Mouse (Mus musculus) mesoderm, embryonic 11.5 days (tissue): Measurements from ENCODE around the gene Aatk.

Experiments used
- DNase-seq: peaks from one replicate; pipeline ENCODE4 v3.0.0-alpha.2; 2012; ENCODE audit warnings: low read depth, low spot score

The Aatk gene

DNA sequence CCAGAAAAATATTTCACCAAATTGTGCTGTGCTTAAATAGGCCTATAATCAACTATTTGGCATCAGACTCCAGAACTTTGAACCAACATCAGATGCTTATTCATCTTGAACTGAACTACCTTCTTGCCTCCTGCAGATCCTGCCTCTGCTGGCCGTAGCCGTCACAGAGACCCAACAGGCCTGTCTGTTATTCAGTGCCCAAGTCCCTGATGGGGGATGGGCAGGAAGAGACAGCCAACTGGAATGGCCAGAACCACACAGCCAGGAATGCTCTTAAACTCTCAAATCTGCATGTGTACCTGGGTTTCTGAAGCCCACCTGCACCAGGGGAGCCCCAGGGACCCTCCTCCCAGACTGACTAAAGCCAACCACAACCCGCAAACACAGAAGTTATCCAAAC, 20.0 kb downstream of the Aatk start:
- DNase-seq = no peak

DNA sequence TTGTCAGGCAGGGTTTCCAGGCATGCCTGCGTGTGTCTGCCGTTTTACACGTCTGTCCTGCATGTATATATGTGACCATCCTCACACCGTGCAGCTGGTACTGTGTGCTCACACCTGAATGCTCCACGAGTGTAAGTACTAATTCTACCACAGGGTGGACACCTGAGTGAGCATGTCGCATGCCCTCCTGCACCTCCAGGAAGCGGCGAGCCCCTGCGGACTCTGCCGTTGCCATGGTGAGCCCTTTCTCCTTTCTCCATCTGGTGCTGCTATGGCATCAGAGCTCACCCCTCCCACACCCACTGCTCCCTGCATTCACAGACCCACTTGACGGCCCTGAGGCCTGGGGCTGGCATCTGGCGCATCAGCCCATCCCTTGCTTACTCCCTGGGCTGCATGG, 24.1 kb downstream of the Aatk start:
- DNase-seq = no peak

DNA sequence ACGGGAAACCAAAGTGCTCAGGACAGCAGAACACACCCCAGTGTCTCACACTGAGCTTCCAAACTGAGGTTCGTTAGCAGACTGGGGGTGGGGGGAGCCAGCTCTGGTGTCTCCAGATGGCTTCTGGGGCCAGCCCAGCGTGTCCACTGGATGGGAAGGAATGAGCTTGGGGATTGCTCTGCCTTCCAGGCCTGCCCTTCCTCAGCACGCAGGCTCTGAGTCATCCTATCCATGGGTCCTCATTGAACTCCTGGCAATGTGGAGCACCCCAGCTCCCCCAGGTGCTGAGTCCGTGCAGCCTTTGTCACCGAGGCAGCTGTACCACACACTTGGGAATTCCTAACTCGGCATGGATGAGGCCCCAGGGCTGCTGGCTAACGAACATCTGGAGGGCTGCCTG, 24.8 kb downstream of the Aatk start:
- DNase-seq = no peak

DNA sequence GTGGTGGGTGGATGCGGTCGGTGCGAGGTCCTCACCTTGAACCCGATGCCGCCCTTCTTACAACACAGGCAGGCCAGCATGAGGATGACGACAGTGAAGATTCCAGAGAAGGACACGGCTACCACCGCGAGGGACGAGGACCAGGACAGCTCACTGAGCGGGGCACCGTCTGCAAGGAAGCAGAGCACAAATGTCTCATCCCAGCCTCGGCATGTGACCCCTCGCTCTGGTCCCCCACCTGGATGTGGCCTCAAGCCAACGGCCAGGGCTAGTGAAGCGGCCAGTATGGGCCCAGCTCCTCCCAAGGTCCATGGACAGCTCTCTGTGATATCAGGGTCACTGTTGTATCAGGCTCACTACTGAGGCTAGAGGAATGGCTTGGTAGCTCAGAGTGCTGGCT, 25.6 kb downstream of the Aatk start:
- DNase-seq = no peak

DNA sequence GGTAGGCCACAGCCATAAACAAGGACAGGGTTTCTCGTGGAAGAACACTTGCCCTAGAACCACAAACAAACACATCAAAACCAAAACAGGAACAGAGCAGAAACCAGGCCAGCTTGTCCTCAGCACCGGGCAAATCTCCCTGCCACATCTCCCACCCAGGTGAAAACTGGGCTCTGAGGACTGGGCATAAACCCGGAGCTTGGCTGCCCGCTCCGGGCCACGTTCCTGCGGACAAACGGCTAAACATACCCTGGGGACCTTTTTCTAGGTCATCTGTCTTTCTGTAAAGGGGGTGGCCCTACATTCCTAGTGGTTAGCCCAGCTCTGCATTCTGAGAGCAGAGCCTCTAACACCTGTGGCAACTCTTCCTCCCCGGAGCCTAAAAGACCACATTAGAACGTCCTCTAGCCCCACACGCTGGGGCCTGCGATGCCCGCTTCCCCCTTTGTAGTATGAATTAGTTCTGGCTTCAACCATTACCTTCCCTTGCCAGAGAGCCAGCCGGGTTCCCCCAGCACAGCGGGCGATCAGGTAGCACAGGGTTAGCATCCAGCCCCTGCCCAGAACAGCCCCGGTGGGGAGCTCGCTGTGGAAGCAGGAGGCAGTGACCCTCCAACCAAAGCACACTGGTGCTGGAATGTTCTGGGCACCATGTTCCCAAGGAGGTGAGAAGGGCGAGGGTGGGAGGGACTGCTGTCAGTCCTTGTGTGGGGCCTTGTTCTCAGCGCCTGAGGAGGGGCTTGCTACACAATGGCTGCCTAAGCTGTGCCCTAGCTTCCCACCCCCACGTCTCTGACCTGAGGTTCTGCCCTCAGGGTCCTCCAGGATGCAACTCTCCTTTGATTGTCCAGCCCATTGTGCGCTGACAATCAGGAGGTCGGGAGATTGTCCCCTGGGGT, 27.2 kb downstream of the Aatk start:
- DNase-seq = no peak

DNA sequence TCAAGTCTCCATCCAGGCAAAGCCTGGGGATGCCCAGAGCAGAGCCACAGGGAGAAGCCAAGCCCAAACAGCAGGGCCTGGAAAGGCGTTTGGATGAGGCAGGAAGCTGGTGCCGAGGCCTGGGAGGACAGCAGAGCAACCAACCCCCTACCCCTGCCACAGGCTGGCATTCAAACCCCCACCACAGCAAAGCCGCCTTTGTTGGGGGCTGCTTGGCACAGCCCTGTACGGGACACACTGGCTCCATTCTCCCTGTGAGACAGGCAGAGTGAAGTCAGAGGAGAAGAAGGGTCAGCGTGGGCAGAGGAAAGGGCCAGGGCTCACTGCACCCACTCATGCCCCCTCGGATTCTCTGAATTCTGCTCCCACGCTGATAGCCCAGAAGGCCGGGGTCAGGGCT, 30.0 kb downstream of the Aatk start:
- no peak for DNase-seq

DNA sequence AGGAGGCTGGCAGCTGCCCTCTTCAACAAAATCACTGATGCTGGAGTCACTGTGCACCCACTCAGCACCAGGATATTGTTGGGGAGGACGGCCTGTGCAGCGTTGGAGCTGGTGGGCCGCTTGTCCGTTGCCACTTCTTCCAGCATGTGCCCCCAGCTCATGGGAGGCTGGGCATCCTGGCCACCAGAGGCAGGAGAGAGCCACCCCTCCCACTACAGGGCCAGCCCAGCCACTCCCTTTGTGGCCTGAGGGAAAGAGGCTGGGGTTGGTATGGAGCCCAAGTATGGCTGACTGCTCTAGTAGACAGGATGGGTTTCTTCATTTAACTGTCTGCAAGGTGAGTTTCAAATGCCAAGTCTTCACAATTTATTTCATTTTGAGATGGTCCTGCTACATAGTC, 32.2 kb downstream of the Aatk start:
- DNase-seq = no peak

DNA sequence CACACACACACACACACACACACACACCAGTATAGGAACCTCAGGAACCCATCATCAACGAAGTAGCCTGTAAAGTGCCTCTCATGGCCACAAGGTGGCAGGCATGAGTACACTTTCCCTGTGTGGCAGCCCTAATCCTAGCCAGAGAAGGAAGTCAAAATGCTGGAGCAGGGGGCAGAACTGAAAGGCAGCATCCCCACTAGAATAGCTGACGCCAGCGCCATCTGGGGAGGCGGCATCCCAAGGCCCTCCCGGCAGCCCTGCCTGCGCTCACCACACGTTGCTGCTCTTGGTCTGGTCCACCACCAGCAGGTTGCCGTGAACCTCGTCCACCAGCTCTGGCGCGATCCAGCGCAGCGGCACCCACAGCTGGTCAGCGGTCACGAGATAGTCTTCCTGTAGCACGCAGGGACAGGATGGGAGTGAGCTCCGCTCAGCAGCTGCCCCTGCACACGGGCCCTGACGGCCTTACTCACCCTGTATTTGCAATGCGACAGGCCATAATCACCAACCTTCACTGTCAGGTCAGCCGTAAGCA, 33.7 kb downstream of the Aatk start:
- peak; percentile 93 for DNase-seq

DNA sequence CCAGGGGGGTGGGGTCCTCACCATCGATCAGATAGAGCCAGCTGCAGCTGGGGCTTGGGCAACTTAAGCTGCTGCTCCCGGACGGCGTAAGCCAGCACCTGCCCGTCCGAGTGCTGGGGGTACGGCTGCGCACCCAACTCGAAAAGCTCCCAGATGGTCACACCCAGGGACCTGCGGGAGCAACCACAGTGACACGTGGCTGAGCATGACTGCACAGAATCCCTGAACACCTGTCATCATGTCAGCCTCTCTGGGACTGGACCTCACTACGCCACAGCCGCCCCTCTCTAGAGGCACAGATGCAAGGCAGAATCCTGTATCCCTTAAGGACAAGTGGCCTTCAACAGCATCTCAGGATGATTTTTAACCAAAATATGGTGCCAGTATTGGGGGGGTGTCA, 34.3 kb downstream of the Aatk start:
- DNase-seq = no peak

DNA sequence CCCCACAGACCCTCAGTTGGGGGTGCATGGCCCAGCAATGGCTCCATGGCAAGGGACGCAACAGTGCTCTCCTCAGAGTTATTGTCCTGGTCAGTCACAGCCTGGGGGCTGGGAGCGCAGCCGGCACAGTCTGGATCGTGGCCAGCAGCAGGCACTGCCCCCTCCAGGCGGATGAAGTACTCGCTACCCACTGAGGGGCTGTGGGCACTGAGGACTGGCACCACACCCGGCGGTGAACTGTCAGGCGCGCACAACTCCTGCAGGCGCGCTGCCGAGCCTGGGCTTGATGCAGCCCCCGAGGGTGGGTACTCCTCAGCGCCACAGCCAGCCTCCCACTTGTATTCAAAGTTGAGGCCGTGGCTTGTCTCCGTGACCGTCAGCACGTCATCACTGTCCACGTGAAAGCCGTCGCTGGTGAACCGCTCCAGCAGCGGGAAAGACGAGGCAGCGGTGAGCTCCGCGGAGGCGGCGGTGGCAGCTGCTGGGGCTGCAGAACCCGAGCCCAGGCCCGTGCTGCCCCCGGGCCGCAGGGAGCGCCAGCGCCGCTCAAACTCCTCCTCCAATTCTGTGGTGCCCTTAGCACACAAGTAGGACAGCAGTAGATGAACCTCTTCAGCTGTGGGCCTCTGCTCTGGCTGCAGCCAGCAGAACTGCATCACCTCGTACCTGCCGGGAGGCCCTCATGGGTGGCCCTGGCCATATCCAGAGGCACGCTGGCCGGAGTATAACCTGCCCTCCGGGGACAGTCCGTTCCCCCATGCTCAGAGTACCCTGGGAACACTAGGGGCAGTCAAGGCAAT, 35.0 kb downstream of the Aatk start:
- DNase-seq = no peak

DNA sequence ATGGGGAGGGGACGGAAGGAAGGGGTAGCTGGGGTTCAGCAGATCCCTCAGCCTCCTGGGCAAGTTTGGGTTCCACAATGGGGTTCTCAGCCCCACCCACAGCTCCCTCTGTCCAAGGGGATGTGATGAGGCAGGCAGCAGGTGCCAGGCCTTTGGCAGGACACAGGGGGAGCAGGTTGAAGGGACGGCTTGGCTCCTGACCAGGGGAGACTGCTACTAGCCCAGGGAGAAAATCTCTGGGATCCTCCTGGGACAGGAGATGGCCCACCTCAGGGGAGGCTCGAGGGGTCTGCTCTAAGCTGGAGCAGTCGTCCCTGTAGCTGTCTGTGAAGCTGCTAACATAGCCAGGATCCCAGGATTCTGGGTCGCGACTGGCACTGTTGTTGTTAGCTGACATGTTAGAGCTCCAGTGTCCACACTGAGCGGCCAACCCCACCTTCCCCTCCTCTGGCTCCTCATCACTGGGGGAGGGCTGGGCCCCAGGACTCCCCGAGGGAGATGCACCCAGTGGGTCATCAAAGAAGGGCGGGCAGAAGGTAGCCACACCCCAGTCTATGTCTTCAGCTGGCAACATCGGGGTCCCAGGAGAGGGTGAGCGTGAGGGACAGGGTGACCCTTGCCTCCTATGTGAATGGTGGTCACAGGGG, 35.7 kb downstream of the Aatk start:
- no peak for DNase-seq

DNA sequence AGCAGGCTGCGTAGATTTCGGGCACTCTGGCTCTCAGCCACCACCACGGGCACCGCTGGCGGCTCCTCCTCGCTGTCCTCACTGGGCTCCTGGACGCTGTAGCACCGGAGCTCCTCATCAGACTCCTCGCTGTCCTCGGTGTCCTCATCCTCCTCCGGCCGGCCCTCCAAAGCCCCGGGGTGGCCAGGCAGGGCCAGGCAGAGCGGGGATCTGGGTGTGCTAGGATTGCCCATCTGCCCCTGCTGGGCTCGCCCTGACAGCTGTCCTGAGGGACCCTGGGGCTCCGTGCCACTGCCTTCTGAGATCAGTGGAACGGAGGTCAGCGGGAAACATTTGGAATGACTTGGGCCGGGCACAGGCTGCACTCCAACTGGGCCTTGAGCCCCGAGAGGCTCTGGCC, 37.0 kb downstream of the Aatk start:
- no peak for DNase-seq

DNA sequence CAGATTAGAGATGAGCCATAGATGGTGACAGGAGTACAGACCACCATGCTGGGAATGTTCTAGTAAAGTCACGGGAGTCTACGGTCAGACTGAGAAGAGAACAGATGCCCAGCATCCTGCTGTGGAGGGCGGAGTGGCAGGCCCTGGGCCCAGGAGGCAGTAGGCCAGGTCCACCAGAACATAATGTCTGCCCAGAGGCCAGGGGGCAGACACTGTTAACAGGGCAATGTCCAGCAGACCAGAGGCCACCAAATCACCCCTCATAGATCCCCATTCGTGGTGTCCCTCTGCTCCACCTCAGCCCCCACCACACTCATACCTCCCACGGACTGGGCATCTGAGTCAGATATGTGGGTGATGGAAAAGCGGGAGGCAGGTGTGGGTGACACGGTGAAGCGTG, 38.0 kb downstream of the Aatk start:
- DNase-seq = no peak

DNA sequence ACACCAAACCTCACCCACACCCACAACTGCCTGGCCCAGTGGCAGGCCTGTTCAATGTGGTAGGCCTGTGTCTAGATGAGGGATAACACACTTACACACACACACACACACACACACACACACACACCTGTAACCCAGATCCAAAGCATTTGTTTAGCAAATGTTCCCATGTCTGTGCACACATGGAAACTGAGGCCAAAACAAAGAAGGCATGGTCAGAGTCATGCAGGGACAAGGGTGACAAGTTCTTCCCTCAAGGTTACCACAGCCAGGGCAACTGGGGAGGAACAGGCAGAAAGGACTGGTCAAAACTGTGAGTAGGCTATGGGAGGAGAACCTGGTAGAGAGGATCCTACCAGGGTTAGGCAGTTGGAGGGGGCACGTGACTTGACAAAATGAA, 38.5 kb downstream of the Aatk start:
- no peak for DNase-seq

DNA sequence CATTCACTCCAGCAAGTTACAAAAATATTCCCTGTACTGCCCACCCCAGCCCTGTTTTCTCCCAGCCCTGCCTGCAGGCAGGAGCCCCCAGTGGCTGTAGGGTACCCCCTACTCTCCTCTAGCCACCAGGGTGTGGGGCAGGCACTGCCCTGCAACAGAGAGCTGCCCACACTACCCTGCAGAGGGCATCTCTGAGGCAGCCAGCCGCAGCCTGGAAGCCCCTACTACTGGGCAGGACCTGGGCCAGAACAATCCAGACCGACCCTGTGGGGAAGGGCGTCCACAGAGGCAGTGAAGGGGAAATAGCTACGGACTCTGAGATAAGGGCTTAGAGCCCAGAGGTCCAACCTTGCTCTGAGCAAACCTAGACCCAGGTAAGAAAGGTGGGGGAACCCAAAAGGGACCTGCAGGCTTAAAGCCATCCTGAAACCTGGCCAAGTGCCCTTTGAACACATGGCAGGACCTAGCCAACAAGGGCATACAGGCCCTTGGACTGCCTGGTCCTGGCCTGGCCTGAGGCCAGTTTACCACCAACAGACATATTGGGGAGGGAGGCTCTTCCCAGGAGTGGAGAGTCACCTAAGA, 39.4 kb downstream of the Aatk start:
- DNase-seq = no peak

DNA sequence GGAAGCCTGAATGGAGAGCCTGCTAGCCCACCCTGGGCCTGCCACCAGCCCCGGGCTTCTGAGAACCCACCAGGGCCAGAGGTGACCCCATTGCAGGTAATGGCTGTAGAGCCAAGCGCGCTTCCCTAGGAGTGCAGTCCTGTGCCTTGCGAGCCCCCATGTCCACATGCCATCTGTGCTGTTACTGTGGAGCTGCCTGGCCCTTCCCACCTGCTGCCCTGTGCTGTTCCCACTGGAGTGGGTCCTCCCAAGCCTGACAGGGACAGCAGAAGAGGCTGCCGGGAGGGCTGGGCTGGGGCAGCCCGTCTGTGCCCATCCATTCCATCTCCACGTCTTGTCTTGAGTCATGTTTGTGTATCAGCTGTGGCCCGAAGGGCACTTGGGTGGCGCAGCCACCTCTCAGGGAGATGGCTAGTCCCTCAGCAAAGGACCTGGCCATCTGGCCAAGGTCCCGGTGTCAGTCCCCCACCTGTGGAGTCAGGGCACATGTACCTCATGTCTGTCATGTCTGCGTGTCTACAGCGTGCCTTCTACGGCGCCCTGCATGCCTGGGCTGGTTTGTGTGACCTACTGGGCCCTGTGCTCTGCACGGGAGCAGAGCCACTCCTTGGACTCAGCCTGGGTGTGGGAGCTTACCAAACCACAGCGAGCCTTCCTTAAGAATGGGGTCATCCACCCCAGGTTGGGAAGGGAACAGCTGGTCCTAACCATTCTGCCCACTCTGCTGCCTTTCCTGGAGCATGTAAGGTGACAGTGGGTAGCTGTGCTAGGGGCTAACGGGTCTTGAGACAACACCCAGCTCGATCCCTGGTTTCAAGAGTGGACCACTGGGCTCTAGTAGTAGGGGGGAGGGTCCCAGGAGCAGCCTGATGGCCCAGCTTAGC, 41.3 kb downstream of the Aatk start:
- no peak for DNase-seq

DNA sequence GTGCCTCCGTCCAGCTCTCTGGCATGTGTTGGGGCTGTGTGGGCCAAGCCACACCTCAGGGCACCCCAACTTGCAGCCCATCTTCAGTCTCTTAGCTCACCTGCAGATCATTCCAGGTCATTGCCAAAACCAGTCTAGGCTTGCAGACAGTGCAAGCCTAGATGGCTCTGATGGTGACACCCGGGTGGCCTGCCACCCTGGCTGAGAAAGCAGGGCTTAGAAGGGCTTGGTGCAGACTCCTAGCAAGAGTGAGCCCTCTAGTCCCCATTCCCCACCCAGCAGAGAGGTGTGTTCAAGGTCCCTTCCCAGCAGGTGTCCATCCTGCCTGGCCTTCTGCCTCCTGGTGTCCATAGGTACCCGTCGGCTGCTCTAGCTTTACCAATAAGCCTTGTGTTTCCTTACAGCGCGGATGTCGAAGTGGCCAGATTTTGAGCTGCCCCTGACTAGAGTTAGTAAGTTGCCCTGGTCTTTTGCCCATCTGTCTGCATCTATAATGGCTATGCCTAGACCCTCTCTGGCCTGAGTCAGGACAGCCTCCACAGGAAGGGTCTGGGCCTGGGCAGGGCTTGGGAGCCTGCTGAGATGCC, 44.2 kb downstream of the Aatk start:
- DNase-seq = no peak

DNA sequence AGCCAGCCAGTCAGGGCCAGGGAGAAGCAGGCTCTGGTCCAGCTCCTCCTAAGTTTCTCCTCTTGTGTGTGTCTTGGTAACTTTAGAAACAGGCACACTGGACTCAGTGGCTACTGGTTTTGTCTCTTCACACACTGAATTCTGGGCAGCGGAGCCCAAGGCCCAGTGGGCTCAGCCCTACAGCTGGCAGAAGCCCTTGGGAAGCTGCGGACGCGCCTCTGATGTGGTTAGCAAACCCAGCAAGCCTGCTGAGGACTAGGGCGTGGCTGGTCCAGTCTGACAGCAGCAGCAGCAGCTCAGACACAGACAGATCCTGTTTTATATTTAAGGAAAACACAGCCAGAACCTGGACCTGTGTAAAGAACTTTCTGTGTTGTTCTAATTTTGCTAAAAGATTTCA, 44.9 kb downstream of the Aatk start:
- DNase-seq = no peak

DNA sequence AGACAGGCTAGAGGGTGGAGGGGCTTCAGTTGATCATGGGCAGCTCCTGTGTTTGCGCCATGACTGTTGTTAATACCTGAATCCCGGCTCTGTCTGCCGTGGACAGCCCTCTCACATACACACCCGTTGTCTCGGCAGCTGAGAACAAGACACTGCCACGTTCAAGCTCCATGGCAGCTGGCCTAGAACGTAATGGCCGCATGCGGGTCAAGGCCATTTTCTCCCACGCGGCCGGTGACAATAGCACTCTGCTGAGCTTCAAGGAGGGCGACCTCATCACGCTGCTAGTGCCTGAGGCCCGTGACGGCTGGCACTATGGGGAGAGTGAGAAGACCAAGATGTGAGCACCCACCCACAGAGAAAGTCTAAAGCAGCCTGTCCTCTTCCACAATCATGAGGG, 49.6 kb downstream of the Aatk start:
- no peak for DNase-seq

DNA sequence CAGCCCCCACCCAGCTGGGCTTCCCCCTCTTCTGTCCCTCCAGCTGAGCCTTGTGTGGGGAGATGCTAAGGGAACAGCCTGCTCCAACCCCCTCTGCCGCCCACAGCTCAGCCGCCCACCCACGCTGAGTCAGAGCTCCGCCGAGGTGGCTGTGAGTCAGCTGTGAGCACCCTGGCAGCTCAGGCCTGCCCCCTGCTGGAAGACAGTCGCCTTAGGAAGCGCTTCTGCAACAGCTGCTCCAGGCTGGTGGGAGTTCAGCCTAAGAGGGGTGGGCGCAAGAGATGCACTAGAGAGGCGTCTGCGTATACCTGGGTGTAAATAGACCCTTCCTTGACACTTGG, 55.7 kb downstream of the Aatk start:
- DNase-seq = peak; percentile 92
